Mouse (Mus musculus) lung, adult 2 months (tissue): Measurements from ENCODE around the gene Trim12a.
"Not testable (repeated sequence)": the region's sequence is repeated elsewhere in the genome, so short reads cannot be mapped to it uniquely, and the experiment has no call there.

Experiments used
- CTCF ChIP-seq: fragments of 200-500 bp; IDR thresholded peaks from 2 replicates; pipeline ENCODE4 v1.5.1; 2011; ENCODE audit warnings: mild to moderate bottlenecking, low read length, control low read depth; ENCODE audit not compliant: insufficient read depth
- POLR2A ChIP-seq: fragments of 200-500 bp; IDR thresholded peaks from 2 replicates; pipeline ENCODE4 v1.6.1; 2011; ENCODE audit warnings: low read depth, mild to moderate bottlenecking, control low read depth, low read length, borderline replicate concordance; ENCODE audit errors: extremely low read depth

DNA sequence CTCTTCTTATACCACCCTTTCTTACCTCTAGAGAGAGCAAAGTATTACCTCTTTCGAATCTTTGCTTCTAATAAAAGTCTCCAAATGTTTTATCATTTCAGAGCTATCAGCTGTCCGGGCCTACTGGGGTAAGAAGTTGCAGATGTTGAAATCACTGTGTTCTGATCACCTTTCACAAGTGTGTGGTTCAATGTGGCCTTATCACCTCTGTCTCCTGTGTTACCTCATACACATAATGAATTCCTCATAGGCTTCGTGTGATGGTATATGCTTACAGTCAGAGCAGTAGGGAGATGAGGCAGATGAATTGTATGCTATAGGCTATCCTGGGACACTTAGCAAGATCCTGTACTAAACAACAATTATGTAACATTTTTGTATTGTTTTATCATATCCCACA lies 20.3 kb upstream of the Trim12a start:
- TF ChIP-seq CTCF, POLR2A: not testable (repeated sequence)
